In genomic region chr14:79394564-79394963, GRCm38 (mm10) we compare ENCODE assay signal across 9 mouse cellular contexts. TPM values are rescaled to one million over a fixed set of nuclear protein-coding genes. Genes with fewer than 3 reads are reported as not detected.
A peak's percentile ranks its signal among the peaks of the same experiment; 100 is the strongest.
DNase-seq lines count a peak whose midpoint lies in the region; ATAC-seq and TF ChIP-seq lines count a peak whose summit lies in the region.
"Had no signal": no experiment of that assay in that cellular context is flagged by ENCODE, and none has a peak within 500 bp of the region (broad histone marks: within the 10 kb centered on the region; RNA-seq: fewer than 3 reads in every experiment).

No protein-coding gene starts in this region.

- intact Hi-C loops in gastrocnemius, adult 2 months (cut with DNase I) = loop anchor here (5.0 kb wide), 1 partner anchor 88 kb away; the partner anchor contains the start of genes Elf1 and Wbp4
- intact Hi-C loops in gastrocnemius, postnatal 14 days (cut with DNase I; ENCODE audit: low total_unique reads) = no loop called here

- DNase-seq in gastrocnemius, adult 2 months = no peak
- no peak for DNase-seq in gastrocnemius, postnatal 14 days
- peak; percentile 65 to 73 for DNase-seq in B cell, adult 2 months
- peak; percentile 63 for DNase-seq in adipocyte (ENCODE audit: low spot score)
- DNase-seq in heart, postnatal 4 days = peak; percentile 33
- no peak for DNase-seq in cerebellum, postnatal 4 days (ENCODE audit: low spot score in 2 of 2)

- H3K4me3 ChIP-seq in gastrocnemius, adult 2 months = no peak overlapping the region
- H3K4me3 ChIP-seq: lung, embryonic 15.5 days had no signal

- TF ChIP-seq CTCF in gastrocnemius, adult 2 months (IDR thresholded peaks at IDR 0.05) = peak; percentile 55

- ATAC-seq in megakaryocyte-erythroid progenitor cell, adult 5-6 weeks (replicated peaks; ENCODE audit: low FRiP score, low TSS enrichment, poor library complexity, severe bottlenecking) = peak; percentile 41; the same call in 1 of the 2 replicates
- no peak for ATAC-seq in erythroid progenitor cell, adult 5-6 weeks (replicated peaks; ENCODE audit: low FRiP score, poor library complexity, severe bottlenecking)

- no peak overlapping the region for H3K27ac ChIP-seq in gastrocnemius, adult 2 months
- H3K27ac ChIP-seq: lung, embryonic 15.5 days had no signal

RNA-seq across cellular contexts. Expression of gene Mtrf1, which starts 3.0 kb away (rescaled TPM):
- total RNA-seq in gastrocnemius, adult 2 months (2021) = 1 to 10 TPM; 8.9 to 9.5 TPM
- 1 to 10 TPM; 5.4 to 5.8 TPM for total RNA-seq in gastrocnemius, postnatal 14 days (2021)
- 1 to 10 TPM; 4.2 to 4.8 TPM for total RNA-seq in heart, postnatal 4 days (2021)
- total RNA-seq in megakaryocyte-erythroid progenitor cell, adult 5-6 weeks (2014; fragmentation: Nextera tagmentation) = 6.4 and 7.3 TPM in 2 replicates
- total RNA-seq in megakaryocyte-erythroid progenitor cell, adult 5-6 weeks (2017) = 14.6 and 16.8 TPM in 2 replicates
- total RNA-seq in erythroid progenitor cell, adult 5-6 weeks (2015; ENCODE audit: low replicate concordance) = 0.72 and 2.1 TPM in 2 replicates
- total RNA-seq in erythroid progenitor cell, adult 5-6 weeks (2017; ENCODE audit: low replicate concordance) = 0.91 and 1.0 TPM in 2 replicates

RNA-seq across cellular contexts. Expression of gene Naa16, which starts 4.0 kb away (rescaled TPM):
- total RNA-seq in gastrocnemius, adult 2 months (2021) = 10 to 100 TPM; 22.3 to 22.9 TPM
- 10 to 100 TPM; 14.8 TPM for total RNA-seq in gastrocnemius, postnatal 14 days (2021)
- total RNA-seq in heart, postnatal 4 days (2021) = 10 to 100 TPM; 14.9 to 15.0 TPM
- 40.3 and 50.0 TPM in 2 replicates for total RNA-seq in megakaryocyte-erythroid progenitor cell, adult 5-6 weeks (2014; fragmentation: Nextera tagmentation)
- 34.0 and 47.1 TPM in 2 replicates for total RNA-seq in megakaryocyte-erythroid progenitor cell, adult 5-6 weeks (2017)
- total RNA-seq in erythroid progenitor cell, adult 5-6 weeks (2015; ENCODE audit: low replicate concordance) = 43.2 and 65.8 TPM in 2 replicates
- 49.9 and 60.7 TPM in 2 replicates for total RNA-seq in erythroid progenitor cell, adult 5-6 weeks (2017; ENCODE audit: low replicate concordance)

RNA-seq across cellular contexts. Expression of gene Kbtbd7, which starts 31.7 kb away (rescaled TPM):
- total RNA-seq in gastrocnemius, adult 2 months (2021) = 1 to 10 TPM; 5.4 to 7.2 TPM
- 1 to 10 TPM; 7.1 to 8.0 TPM for total RNA-seq in gastrocnemius, postnatal 14 days (2021)
- total RNA-seq in heart, postnatal 4 days (2021) = 10 to 100 TPM; 11.0 to 11.1 TPM
- total RNA-seq in megakaryocyte-erythroid progenitor cell, adult 5-6 weeks (2014; fragmentation: Nextera tagmentation) = 3.7 and 5.7 TPM in 2 replicates
- total RNA-seq in megakaryocyte-erythroid progenitor cell, adult 5-6 weeks (2017) = 9.7 and 10.5 TPM in 2 replicates
- total RNA-seq in erythroid progenitor cell, adult 5-6 weeks (2015; ENCODE audit: low replicate concordance) = 16.6 and 21.0 TPM in 2 replicates
- total RNA-seq in erythroid progenitor cell, adult 5-6 weeks (2017; ENCODE audit: low replicate concordance) = 10.8 and 16.7 TPM in 2 replicates

RNA-seq across cellular contexts. Expression of gene Kbtbd6, which starts 57.1 kb away (rescaled TPM):
- under 1 TPM in 1 of 2 experiments, not detected in 1; 0.20 TPM for total RNA-seq in gastrocnemius, adult 2 months (2021)
- under 1 TPM; 0.18 TPM for total RNA-seq in gastrocnemius, postnatal 14 days (2021)
- 1 to 10 TPM in 1 of 2 experiments, under 1 TPM in 1; 0.95 to 1.5 TPM for total RNA-seq in heart, postnatal 4 days (2021)
- total RNA-seq in megakaryocyte-erythroid progenitor cell, adult 5-6 weeks (2014; fragmentation: Nextera tagmentation) = 3.3 and 4.0 TPM in 2 replicates
- total RNA-seq in megakaryocyte-erythroid progenitor cell, adult 5-6 weeks (2017) = 4.4 and 5.1 TPM in 2 replicates
- 21.3 and 29.3 TPM in 2 replicates for total RNA-seq in erythroid progenitor cell, adult 5-6 weeks (2015; ENCODE audit: low replicate concordance)
- 13.2 and 27.5 TPM in 2 replicates for total RNA-seq in erythroid progenitor cell, adult 5-6 weeks (2017; ENCODE audit: low replicate concordance)

Comparison
In these comparisons a context has a peak if more than half of its experiments do, and no peak if none do; other contexts are left out.
1. DNase-seq: peak in B cell, adult 2 months (2 of 2), adipocyte (single experiment) and heart, postnatal 4 days (single experiment); none in gastrocnemius, adult 2 months (single experiment), gastrocnemius, postnatal 14 days (single experiment) and cerebellum, postnatal 4 days (0 of 2).